Mouse (Mus musculus) heart, embryonic 15.5 days (tissue): ENCODE data around the gene Rasa1. TPM values are rescaled to one million over a fixed set of nuclear protein-coding genes. Genes with fewer than 3 reads are reported as not detected.

Experiments
- ATAC-seq: fragments of 200-750 bp; cut with Nextera tagmentation; replicated peaks from 2 replicates; pipeline ENCODE4 v1.8.0; 2017; ENCODE audit warnings: low read depth, moderate TSS enrichment; ENCODE audit not compliant: insufficient number of reproducible peaks, insufficient read depth, low FRiP score
- H3K27ac ChIP-seq: fragments of 300-500 bp; sonication (generic); 2 replicates; pipeline ENCODE4 v1.5.1; 2015; ENCODE audit warnings: mild to moderate bottlenecking, inconsistent platforms
- H3K27me3 ChIP-seq: fragments of 300-500 bp; sonication (generic); 2 replicates; pipeline ENCODE4 v1.6.1; 2015; ENCODE audit warnings: inconsistent platforms
- H3K36me3 ChIP-seq: fragments of 300-500 bp; sonication (generic); 2 replicates; pipeline ENCODE4 v1.6.1; 2015; ENCODE audit warnings: mild to moderate bottlenecking, inconsistent platforms
- H3K4me1 ChIP-seq: fragments of 300-500 bp; sonication (generic); replicated peaks from 2 replicates; pipeline ENCODE4 v1.6.1; 2015; ENCODE audit warnings: inconsistent platforms
- H3K4me2 ChIP-seq: fragments of 300-500 bp; sonication (generic); 2 replicates; pipeline ENCODE4 v1.6.1; 2015; ENCODE audit warnings: inconsistent platforms, mild to moderate bottlenecking, moderate library complexity
- H3K4me3 ChIP-seq: fragments of 300-500 bp; sonication (generic); 2 replicates; pipeline ENCODE4 v1.5.1; 2015; ENCODE audit warnings: mild to moderate bottlenecking, inconsistent platforms
- H3K9ac ChIP-seq: fragments of 300-500 bp; sonication (generic); 2 replicates; pipeline ENCODE4 v1.6.1; 2015; ENCODE audit warnings: mild to moderate bottlenecking, inconsistent platforms
- H3K9me3 ChIP-seq: fragments of 300-500 bp; sonication (generic); replicated peaks from 2 replicates; pipeline ENCODE4 v1.6.1; 2016; ENCODE audit warnings: inconsistent platforms
- WGBS: fragments of 180-500 bp; shearing (Covaris S2); methylation state at CpG from one replicate; pipeline ENCODE4 v1.1.7; 2015; ENCODE audit warnings: mixed read lengths; 5-methylcytosine and 5-hydroxymethylcytosine counted together
- polyA plus RNA-seq: library from polyadenylated mRNA; unstranded; fragments of >200 nt; fragmentation: Nextera tagmentation; extraction: Ambion mirVana; gene quantifications from 2 replicates; pipeline ENCODE4 v1.2.1, GENCODE M21; 2015

Rasa1 gene
- polyA plus RNA-seq, 1 experiment from 2014 or later = 31.6 TPM

DNA sequence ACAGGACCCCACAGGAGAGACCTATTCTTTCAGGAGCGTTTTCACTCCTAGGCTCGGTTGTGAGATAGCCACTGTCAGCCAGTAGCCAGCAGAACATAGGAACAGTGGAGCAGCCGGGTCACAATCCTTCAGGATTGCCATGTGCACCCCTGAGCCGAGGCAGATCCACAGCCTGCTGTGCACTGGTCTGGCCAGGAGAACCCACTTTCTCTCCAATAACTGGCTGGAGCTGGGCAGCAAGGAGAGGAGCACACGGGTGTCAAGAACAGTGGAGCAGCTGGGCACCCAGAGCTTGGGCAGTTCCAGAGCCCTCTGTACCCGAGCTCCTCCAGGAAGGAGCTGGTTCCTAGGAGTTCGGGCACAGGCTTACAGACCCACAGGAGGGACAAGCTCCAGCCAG, 50.2 kb downstream of the Rasa1 start:
- Histone ChIP-seq H3K36me3 (peaks cover 3% of the 10 kb centered on the region; the same call in 1 of the 2 replicates), H3K9me3 (no peaks in the 10 kb centered on the region), H3K4me2 (no peak overlapping the region), H3K4me1 (no peaks in the 10 kb centered on the region), H3K9ac (no peak overlapping the region), H3K27ac (no peak overlapping the region), H3K27me3 (no peaks in the 10 kb centered on the region), H3K4me3 (no peak overlapping the region)
- 86% methylated on average over 7 of the region's 7 CpGs for WGBS
- no peak for ATAC-seq

DNA sequence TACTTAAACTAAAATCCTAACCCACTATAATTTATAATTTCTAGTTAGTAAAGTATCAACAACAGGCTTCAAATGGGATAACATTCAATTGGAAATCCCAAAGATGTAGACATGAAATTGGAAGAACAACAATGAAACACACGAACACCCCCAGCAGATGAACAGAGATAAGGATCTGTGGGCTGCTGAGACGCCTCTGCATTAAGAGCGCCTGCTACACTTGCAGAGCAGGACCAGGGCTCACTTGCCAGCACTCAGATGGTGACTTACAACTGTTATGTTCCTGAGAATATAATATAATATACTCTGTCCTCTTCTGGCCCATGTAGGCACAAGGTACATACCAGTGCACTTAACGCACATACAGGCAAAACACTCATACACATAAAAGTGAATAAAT, 70.3 kb downstream of the Rasa1 start:
- Histone ChIP-seq H3K27me3 (no peaks in the 10 kb centered on the region), H3K4me3 (no peak overlapping the region), H3K9ac (no peak overlapping the region), H3K9me3 (no peaks in the 10 kb centered on the region), H3K36me3 (peaks cover 34% of the 10 kb centered on the region), H3K4me2 (no peak overlapping the region), H3K27ac (no peak overlapping the region), H3K4me1 (no peaks in the 10 kb centered on the region)
- ATAC-seq = no peak
- WGBS = 75% methylated on average over 4 of the region's 4 CpGs

DNA sequence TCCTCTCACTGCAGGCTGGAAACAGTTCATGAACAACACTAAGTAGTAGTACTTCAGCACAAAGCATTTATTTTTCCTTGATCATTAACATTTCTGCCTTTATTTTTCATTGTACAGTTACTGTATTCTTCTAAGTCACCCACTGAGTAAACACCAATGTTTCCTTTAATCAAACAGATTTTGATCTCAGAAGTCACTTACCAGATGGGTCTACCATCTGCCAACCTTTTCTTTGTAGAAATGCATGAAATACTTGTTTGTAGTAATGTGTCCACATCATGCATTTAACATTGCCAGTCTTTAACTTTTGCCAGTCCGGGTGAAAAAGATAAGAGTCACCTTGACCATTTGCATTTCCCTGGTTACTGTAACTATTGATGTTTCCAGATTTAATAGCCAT, 78.6 kb downstream of the Rasa1 start:
- Histone ChIP-seq H3K4me3 (no peak overlapping the region), H3K27me3 (no peaks in the 10 kb centered on the region), H3K9me3 (no peaks in the 10 kb centered on the region), H3K4me1 (no peaks in the 10 kb centered on the region), H3K36me3 (peaks cover 25% of the 10 kb centered on the region), H3K27ac (no peak overlapping the region), H3K9ac (no peak overlapping the region), H3K4me2 (no peak overlapping the region)
- no peak for ATAC-seq
- WGBS = 69% methylated on average over 1 of the region's 1 CpGs

DNA sequence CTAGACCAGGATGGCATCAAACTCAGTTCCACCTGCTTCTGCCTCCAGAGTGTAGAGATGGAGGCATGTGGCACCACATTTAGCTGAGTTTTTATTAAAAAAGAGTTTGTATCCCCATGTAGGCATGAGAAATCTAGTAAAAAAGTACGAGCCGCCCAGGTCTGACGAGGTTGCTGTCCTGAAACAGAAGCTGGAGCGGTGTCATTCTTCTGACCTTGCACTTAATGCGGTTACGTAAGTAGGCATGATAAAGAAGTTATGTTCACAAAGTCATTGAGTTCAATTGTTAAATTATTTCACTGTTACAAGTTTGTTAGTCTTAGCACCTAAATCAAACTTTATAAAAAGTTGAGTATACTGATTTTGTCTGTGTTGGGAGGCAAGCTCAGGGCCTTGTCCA, 80.3 kb downstream of the Rasa1 start:
- no peak for ATAC-seq
- Histone ChIP-seq H3K27ac (no peak overlapping the region), H3K9me3 (no peaks in the 10 kb centered on the region), H3K36me3 (peaks cover 22% of the 10 kb centered on the region), H3K4me1 (no peaks in the 10 kb centered on the region), H3K4me2 (no peak overlapping the region), H3K4me3 (no peak overlapping the region), H3K27me3 (no peaks in the 10 kb centered on the region), H3K9ac (no peak overlapping the region)
- 80% methylated on average over 6 of the region's 6 CpGs for WGBS

DNA sequence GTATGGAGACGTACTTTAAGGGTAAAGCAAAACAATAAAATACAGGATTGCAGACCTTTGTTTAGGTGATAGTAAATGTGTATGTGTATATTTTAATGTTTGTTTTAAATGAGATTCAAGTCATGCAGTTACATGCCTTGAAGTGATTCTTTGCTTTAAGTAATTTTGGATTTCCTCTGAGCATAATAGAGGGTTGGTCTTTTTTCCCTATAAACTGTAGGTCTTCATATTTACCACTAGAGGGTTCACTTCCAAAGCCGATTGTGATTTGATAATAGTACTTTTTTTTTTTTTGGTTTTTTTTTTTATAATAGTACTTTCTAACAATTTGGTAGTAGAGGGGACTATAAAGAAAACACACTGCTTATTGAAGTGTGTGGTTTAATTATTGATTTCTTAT, 81.4 kb downstream of the Rasa1 start:
- no peaks in the 10 kb centered on the region for H3K9me3 ChIP-seq
- no peak overlapping the region for H3K4me2 ChIP-seq
- no peaks in the 10 kb centered on the region for H3K27me3 ChIP-seq
- peaks cover 24% of the 10 kb centered on the region for H3K36me3 ChIP-seq
- H3K9ac ChIP-seq = no peak overlapping the region
- ATAC-seq = no peak
- no peak overlapping the region for H3K4me3 ChIP-seq
- H3K27ac ChIP-seq = no peak overlapping the region
- 67% methylated on average over 2 of the region's 2 CpGs for WGBS
- H3K4me1 ChIP-seq = peaks cover 2% of the 10 kb centered on the region; the same call in 1 of the 2 replicates

DNA sequence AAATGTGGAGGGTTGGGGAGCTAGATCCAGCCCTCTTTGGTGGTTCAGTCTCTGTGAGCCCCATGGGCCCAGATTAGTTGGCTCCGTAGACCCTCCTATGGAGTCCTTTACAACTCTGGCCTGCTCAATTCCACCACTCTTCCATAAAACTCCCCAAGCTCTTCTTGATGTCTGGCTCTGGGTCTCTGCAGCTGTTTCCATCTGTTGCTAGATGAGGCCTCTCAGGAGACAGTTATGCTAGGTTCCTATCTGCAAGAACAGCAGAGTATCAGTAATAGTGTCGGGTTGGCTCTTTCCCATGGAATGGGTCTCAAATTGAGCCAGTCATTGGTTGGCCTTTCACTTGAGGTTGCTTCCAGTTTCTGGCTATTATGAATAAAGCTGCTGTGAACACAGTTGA, 97.7 kb downstream of the Rasa1 start:
- Histone ChIP-seq H3K4me3 (no peak overlapping the region), H3K4me1 (peaks cover 7% of the 10 kb centered on the region), H3K27ac (no peak overlapping the region), H3K36me3 (peaks cover 19% of the 10 kb centered on the region; the same call in 1 of the 2 replicates), H3K9ac (no peak overlapping the region), H3K9me3 (no peaks in the 10 kb centered on the region), H3K4me2 (no peak overlapping the region), H3K27me3 (no peaks in the 10 kb centered on the region)
- ATAC-seq = no peak
- 86% methylated on average over 2 of the region's 2 CpGs for WGBS

DNA sequence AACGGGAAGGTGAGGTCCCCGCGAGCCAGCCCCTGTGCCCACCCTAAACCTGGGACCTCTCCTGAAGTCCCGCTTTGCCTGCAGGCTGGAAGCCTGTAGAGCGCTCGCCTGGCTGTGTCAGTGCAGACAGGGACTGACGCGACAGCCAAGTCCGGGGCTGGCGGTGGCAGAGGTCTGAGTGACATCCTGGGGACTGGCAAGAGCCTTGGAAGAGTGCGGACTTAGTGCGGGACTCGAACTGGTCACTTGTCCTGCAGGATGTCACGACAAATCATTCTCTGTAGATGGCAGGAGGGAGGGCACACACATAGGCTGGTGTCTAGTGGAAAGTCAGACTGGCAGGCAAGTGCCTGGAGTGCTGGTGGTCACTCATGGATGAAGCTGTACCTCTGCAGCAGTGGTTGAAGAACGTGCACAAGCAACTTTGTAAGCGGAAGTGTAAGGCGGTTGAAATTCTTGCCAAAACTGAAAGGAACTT, 99.2 kb downstream of the Rasa1 start:
- Histone ChIP-seq H3K4me3 (peak overlapping the region; percentile 91), H3K27me3 (no peaks in the 10 kb centered on the region), H3K4me1 (peaks cover 7% of the 10 kb centered on the region), H3K9ac (peak overlapping the region; percentile 84), H3K9me3 (no peaks in the 10 kb centered on the region), H3K36me3 (peaks cover 19% of the 10 kb centered on the region; the same call in 1 of the 2 replicates), H3K27ac (peak overlapping the region; percentile 90), H3K4me2 (peak overlapping the region; percentile 81)
- 2% methylated on average over 17 of the region's 17 CpGs for WGBS
- peak; percentile 73 for ATAC-seq

DNA sequence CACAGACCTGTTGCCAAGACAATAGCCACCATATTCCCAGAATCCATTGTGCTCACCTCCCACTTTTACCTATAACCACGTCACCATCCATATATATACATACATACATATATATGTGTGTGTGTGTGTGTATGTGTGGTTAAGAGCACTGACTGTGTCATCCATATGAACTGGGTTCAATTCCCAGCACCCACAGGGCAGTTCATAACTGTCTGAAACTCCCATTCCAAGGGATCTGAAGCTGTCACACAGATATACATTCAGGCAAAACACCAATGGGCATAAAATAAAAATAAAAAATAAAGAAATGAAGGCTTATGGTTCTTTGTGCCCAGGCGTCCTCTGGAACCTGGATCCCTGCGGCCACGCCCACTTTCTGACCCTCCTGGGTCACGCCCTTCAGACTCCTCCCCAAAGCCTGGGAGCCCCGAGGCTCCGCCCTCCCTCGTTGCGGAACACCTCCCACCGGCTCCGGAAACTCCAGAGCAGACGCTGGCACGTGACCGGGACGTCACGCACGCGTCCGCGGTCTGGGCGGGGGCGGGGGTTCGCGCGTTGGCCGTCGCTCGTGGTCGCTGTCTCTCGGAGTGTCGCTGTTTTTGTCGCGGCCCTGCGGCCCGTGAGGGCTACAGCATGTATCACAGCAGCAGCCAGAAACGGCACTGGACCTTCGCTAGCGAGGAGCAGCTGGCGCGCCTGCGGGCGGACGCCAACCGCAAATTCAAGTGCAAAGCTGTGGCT, 99.9 kb downstream of the Rasa1 start, which contains the start of gene Ccnh:
Gene Ccnh (plus strand): TSS at position 506 of the 741 bp plus-strand sequence.
- Histone ChIP-seq H3K4me2 (peak within 1 kb of the TSS; percentile 81), H3K9ac (peak within 1 kb of the TSS; percentile 84), H3K9me3 (no peaks in the 10 kb centered on the region), H3K27me3 (no peaks in the 10 kb centered on the region), H3K27ac (peak within 1 kb of the TSS; percentile 90), H3K4me1 (peaks cover 7% of the 10 kb centered on the region), H3K36me3 (peaks cover 19% of the 10 kb centered on the region; the same call in 1 of the 2 replicates), H3K4me3 (peak within 1 kb of the TSS; percentile 91)
- peak; percentile 96 for ATAC-seq
- WGBS = 2% methylated on average over 44 of the region's 44 CpGs

Other genes starting within 250 kb of the Rasa1 start
- 57.2 and 57.5 TPM in 2 replicates for gene Ccnh, start 99.7 kb downstream of the Rasa1 start, polyA plus RNA-seq